Mouse (Mus musculus) retina, postnatal 7 days (tissue): ENCODE data around the gene Icmt.

ENCODE experiments used
- DNase-seq: peaks from one replicate; pipeline ENCODE4 v3.0.0-alpha.2; 2012; ENCODE audit warnings: low read depth, low spot score

The Icmt gene

GRCm38 (mm10) chr4:152296874-152297861 is at the start of gene Icmt:
Gene Icmt, plus strand, starts transcription at chr4:152297227.
- DNase-seq: peak; percentile 99

DNA sequence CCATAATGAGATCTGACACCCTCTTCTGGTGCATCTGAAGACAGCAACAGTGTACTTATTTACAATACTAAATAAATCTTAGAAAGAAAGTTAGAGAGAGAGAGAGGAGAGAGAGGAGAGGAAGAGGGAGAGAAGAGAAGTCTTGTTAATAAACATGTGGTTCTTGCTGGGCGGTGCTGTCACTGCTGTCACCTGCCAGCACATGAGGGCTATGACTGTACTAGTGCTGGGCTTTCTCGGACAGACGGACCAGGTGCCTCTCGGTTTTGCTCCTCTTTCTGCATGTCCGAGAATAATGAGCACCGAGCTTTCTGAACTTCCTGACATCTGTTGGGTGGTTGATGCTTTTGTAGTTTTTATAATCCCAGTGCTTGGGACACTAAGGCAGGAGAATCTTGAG is 46.4 kb upstream of the Icmt start:
- DNase-seq: no peak

DNA sequence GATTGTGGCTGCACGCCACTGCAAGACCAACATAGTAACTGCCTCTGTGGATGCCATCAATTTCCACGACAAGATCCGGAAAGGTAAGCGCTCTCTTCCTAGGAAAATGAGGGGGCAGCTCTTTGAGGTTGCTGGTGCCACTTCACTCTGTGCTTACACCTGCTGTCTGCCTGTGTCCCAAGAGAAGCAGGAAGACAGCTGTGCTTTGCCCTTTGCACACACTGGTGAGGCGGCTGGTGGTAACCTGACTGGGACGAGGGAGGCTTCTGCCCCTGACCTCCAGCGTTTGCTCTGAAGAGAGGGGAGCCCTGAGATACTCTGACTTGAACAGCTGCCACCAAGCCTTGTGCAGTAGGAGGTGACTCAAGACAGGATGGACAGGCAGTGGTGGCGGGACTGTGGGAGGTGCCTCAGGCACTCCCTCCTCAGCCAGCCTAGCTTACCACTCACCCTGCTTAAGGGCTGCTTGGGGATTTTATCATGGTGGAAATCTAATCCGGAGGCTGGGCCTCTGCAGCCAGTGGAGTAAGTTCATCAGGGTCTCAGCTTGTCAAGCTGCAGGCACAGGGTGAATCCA is 43.8 kb upstream of the Icmt start:
- no peak for DNase-seq

- no peak for DNase-seq
These were observed 40.0 kb upstream of the Icmt start for GRCm38 (mm10) chr4:152257070-152257469.

DNA sequence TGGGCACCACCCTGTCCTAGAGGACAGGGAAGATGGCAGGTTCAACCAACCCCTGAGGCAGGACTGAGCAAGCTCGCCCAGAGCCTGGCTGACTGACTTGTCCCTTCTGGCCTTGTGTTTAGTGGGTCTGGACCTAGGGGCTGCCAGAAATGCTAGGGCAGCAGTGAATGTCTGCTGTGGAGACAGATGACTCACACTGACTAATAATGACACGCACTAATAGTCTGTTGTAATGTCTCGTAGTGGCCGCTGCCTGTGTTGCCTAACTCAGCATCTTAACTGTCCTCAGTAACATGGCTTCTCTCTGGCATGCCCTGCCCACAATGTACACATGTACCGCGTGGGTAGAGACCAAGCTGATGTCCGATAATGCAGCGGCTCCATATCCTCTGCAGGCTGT is 36.6 kb upstream of the Icmt start:
- no peak for DNase-seq

GRCm38 (mm10) chr4:152262187-152262586 is 34.8 kb upstream of the Icmt start:
- DNase-seq: no peak

DNA sequence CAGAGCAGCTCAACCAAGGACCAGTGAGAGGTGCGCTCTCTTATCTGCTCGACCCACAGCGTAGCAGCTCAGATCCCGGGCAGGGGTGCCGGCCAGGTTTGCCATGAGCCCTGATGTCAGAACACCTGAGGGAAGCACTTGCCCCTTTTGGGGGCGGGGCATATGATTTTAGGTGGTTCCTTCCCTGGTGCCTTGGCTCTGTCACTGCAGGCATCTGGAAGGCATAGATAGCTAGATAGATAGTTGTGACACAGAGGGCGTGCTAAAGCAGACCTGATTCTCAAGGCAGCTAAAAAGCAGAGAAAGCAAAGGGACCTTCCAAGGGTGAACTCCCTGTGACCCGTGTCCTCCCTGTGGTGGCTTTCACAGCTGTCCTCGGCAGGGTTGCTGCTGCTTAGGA is 33.9 kb upstream of the Icmt start:
- no peak for DNase-seq

GRCm38 (mm10) chr4:152263512-152264176 is 33.4 kb upstream of the Icmt start:
- DNase-seq: no peak

- DNase-seq: no peak
These were observed 32.9 kb upstream of the Icmt start for GRCm38 (mm10) chr4:152264177-152264530.

GRCm38 (mm10) chr4:152264867-152265568 is 32.0 kb upstream of the Icmt start:
- no peak for DNase-seq

- DNase-seq: no peak
These were observed 31.2 kb upstream of the Icmt start for GRCm38 (mm10) chr4:152265791-152266190.

DNA sequence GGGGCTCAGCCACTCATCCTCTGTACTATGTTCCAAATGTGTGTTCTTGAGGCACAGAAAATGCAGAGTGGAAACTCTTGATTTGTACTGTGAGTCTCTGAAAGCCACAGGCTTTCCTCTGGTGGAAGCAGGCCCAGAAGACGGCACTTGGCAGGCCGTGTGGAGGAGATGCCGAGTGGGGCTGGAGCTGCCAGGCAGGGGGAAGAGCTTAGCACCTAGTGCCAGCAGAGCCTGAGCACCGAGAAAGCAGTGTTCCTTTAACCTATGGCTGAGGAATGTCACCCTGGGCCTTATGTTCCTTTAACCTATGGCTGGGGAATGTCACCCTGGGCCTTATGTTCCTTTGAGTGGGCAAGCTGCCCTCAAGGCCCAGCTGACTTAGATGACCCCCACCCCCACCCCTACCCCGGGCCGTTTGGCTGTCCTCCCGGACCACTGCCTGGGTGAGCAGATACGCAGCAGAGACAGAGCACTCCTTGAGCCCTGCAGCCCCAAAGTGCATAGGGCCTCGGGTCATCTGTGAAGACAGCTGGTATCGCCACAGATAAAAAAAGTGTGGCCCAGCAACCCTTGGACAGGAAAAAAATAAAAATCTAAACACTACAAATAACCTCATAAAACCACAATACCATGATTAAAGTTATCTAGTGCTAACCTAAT is 30.7 kb upstream of the Icmt start:
- no peak for DNase-seq

DNA sequence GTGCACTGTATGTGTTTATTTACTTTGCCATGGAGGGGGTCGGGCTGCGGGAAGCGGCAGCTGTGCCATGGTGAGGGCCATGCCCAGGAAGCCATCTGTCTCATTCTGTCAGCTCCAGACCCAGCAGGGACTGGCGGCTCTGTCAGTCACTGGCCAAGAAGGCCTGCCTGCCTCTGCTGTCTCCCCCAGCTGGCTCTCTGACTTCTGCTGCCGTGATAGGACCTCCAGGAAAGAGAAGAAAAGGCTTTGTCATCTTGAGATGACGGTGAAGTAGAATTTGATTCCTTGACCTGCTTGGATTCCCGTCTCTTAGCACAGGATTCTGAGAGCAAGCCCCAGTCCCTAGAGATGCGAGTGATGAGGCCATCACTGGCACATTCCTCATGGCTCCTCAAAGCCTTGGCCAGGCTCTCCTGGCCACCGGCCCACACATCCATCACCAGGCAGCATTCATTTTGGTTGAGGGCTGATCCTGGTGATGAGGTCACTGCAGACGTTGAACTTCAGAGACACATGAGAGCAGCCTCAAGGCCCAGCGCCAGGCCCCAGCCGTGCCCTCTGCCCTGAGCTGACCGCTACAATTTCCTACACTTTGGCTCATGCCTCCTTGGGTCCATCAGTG is 29.2 kb upstream of the Icmt start:
- DNase-seq: no peak

- no peak for DNase-seq
These were observed 27.1 kb upstream of the Icmt start for GRCm38 (mm10) chr4:152269967-152270366.

GRCm38 (mm10) chr4:152270599-152270998 is 26.4 kb upstream of the Icmt start:
- DNase-seq: no peak

DNA sequence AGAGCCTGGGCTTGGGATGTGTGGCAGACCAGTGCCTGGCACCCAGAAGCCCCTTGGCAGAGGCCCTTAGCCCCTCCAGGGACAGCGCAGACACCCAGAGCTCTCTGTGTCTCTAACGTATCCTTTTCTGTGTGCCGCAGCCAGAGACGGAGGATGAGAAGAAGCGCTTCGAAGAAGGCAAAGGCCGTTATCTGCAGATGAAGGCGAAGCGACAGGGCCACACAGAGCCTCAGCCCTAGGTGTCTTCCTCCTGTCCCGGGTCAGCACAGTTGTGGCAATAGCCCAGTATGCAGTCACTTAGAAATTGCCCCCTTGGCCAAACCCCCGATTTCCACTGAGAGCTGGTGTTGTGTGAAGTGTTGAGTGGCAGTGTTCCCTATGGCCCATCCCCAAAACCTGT is 25.7 kb upstream of the Icmt start:
- DNase-seq: no peak

- no peak for DNase-seq
These were observed 25.0 kb upstream of the Icmt start for GRCm38 (mm10) chr4:152272006-152272405.

GRCm38 (mm10) chr4:152272449-152273049 is 24.5 kb upstream of the Icmt start:
- no peak for DNase-seq

DNA sequence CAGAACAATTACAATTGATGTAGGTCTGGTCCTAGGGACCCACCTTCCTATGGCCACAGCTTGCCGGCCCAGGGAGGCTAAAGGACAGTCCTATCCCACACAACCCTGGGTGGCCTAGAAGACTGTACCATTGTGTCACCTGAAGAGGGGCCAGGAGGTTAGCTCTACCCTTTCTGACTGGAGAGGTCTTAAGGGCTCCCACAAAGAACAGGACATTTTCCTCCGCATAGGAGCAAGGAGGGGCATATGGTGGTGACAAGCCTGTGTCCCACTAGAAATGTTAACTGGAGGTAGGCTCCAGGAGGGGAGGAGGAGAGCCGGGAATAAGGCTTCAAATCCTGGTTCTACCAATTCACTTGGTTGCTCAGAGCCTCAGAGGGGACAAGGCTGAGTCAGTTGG is 23.8 kb upstream of the Icmt start:
- no peak for DNase-seq

GRCm38 (mm10) chr4:152273621-152274236 is 23.3 kb upstream of the Icmt start, which contains the start of gene Gpr153:
Gene Gpr153, plus strand, starts transcription at chr4:152274232.
- DNase-seq: no peak
